Mouse (Mus musculus) urinary bladder, postnatal 4 days (tissue): Measurements from ENCODE around the gene Olfr771.
"Not testable (repeated sequence)": the region's sequence is repeated elsewhere in the genome, so short reads cannot be mapped to it uniquely, and the experiment has no call there.

Source experiments
- DNase-seq, 2 experiments: peaks; one replicate each; pipeline ENCODE4 v3.0.0; 2021 to 2022; ENCODE audit warnings: low spot score in 2 of 2

Olfr771 gene

DNA sequence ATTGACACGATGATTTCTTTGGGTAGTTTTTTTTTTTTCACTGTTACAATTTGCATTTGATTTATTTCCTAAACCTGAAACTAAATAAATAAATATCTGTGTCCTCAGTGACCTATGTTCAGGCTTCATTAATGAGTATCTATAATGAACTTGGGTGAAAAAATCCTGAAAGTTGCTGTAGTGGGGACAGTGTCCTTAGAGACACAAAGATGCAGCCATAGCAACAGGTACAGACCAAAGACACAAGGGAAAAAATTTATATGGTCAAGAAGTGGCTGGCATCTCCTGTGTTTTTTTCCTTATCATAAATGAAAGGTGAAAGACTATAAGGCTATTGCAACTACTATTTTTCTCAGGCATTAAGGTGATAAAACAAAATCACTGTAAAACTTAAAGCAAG is at the start of gene Olfr771:
Gene Olfr771, minus strand, starts transcription at position 101 of the 400 bp plus-strand sequence.
- DNase-seq, result no peak

DNA sequence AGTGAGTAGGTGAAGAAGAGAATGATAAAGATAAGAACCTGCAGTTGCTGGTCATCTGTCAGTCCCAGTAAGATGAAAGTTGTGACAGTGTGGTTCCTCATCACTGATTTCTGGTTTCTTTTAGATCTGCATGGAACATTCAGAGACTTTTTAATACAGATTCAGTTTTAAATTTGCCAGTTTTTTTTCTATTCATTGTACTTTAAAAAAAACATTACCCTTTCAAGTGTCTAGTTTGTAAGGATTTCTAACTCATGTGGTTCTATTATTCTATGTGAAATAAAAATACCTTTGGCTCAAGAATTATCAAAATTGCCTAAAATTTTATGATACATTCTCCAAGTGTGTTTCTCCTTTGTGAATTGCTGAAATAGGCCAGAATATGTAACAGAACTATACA is 22.8 kb upstream of the Olfr771 start, which contains the start of gene Olfr773:
Gene Olfr773, minus strand, starts transcription at position 101 of the 400 bp plus-strand sequence.
- not testable (repeated sequence) for DNase-seq

DNA sequence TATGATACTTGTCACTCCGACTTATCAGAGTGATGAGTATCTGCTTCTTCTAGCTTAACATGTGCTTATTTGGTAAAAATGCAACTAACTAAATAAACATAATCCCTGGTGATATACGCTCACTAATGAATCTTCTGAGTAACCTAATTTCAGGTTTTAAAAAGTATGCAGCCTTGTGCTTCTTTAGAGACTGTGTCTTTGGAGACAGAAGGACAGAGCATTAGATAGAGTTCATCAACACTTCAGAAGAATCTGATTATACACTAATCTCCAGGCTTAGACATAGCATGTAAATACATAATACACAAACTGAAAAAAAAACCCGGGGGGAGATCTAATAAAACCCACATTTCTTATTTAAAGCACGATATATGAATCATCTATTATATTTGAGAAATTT is 13.3 kb upstream of the Olfr771 start, which contains the start of gene Olfr772:
Gene Olfr772, minus strand, starts transcription at position 101 of the 400 bp plus-strand sequence.
- not testable (repeated sequence) for DNase-seq

DNA sequence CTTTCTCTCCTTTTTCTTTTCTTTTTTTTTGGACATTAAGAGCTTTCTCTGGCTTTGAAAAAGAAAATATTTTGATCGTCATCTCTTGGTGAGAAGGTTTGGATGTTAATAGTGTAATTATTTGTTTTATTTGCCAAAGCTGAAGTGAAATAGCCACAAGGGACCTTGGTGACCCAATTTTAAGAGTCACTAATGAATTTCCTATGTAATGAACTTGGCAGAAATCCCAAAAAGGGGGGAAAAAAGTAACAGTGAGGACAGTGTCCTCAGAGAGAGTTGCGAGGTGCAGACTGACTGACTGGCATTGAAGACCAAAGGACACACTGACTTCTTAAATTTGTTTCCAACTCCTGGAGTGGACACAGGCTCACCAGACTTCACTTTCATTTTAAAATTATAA is 25.7 kb downstream of the Olfr771 start, which contains the start of gene Olfr770:
Gene Olfr770, minus strand, starts transcription at position 101 of the 400 bp plus-strand sequence.
- DNase-seq, result no peak

DNA sequence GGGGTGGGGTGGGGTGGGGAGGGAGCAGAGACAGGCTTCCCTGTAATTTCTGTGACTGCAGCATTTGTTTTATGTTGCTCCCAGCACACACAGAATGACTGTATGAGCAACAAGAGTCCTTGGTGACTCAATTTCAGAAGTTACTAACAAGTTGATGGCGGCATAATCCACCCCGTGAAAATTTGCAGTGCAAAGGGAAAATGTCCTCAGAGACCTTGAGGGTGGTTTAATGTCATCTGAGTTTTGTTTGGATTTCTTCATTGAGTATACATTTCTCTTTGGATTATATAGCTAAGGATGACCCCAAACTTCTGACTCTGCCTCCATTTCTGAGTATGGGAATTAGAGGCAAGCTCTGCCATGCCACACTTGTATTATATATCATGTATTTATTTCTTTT is 46.8 kb downstream of the Olfr771 start, which contains the start of gene Olfr769:
Gene Olfr769, minus strand, starts transcription at position 101 of the 400 bp plus-strand sequence.
- no peak for DNase-seq

DNA sequence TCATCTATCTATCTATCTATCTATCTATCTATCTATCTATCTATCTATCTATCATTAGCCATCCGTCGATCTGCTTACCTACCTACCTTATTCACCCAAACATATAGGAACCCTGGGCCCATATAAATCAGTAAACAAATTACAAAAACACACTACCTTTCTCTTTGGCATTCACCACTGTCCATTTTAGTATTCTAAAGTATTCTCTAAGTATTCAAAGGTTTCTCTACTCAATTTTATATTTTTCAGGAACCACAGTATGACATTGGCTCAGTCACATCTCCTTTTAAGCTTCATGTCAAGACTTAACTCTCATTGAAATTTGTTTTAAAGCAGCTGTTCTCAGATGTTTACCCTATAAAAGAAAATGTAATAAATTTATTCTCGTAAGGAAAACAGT is 49.4 kb downstream of the Olfr771 start:
- no peak for DNase-seq
